Mouse (Mus musculus): ENCODE measurements around the gene 1810062G17Rik.
A peak's percentile ranks its signal among the peaks of the same experiment; 100 is the strongest.

Gene 1810062G17Rik

GRCm38 (mm10) chr3:36478776-36479175 lies 3.0 kb downstream of the 1810062G17Rik start:
- DNase-seq = peak; percentile 18

GRCm38 (mm10) chr3:36480486-36480885 lies 4.7 kb downstream of the 1810062G17Rik start:
- DNase-seq = peak; percentile 29

- DNase-seq = peak; percentile 36
These were observed 6.0 kb downstream of the 1810062G17Rik start for GRCm38 (mm10) chr3:36481776-36482193.

- no peak for DNase-seq
These were observed 7.2 kb downstream of the 1810062G17Rik start for GRCm38 (mm10) chr3:36482940-36483339.

- no peak for DNase-seq
These were observed 8.6 kb downstream of the 1810062G17Rik start for GRCm38 (mm10) chr3:36484292-36484691.

- no peak for DNase-seq
These were observed 10.4 kb downstream of the 1810062G17Rik start for GRCm38 (mm10) chr3:36486176-36486575.

GRCm38 (mm10) chr3:36486881-36487280 lies 11.1 kb downstream of the 1810062G17Rik start:
- DNase-seq = no peak

- DNase-seq = no peak
These were observed 12.6 kb downstream of the 1810062G17Rik start for GRCm38 (mm10) chr3:36488367-36488766.

- no peak for DNase-seq
These were observed 13.3 kb downstream of the 1810062G17Rik start for GRCm38 (mm10) chr3:36488899-36489589.

- no peak for DNase-seq
These were observed 13.8 kb downstream of the 1810062G17Rik start for GRCm38 (mm10) chr3:36489590-36489910.

GRCm38 (mm10) chr3:36491535-36491934 lies 15.8 kb downstream of the 1810062G17Rik start:
- no peak for DNase-seq

GRCm38 (mm10) chr3:36492716-36493391 lies 17.1 kb downstream of the 1810062G17Rik start:
- no peak for DNase-seq

GRCm38 (mm10) chr3:36493641-36494283 lies 18.0 kb downstream of the 1810062G17Rik start:
- DNase-seq = no peak

GRCm38 (mm10) chr3:36494613-36495012 lies 18.9 kb downstream of the 1810062G17Rik start:
- DNase-seq = no peak

- peak; percentile 87 for DNase-seq
These were observed 19.7 kb downstream of the 1810062G17Rik start for GRCm38 (mm10) chr3:36495436-36495835.

- no peak for DNase-seq
These were observed 20.5 kb downstream of the 1810062G17Rik start for GRCm38 (mm10) chr3:36496273-36496672.

GRCm38 (mm10) chr3:36496746-36497145 lies 21.0 kb downstream of the 1810062G17Rik start:
- DNase-seq = peak; percentile 52

- no peak for DNase-seq
These were observed 22.5 kb downstream of the 1810062G17Rik start for GRCm38 (mm10) chr3:36498224-36498623.

- DNase-seq = no peak
These were observed 23.7 kb downstream of the 1810062G17Rik start for GRCm38 (mm10) chr3:36499418-36499817.

GRCm38 (mm10) chr3:36500976-36501375 lies 25.2 kb downstream of the 1810062G17Rik start:
- no peak for DNase-seq

- no peak for DNase-seq
These were observed 25.8 kb downstream of the 1810062G17Rik start for GRCm38 (mm10) chr3:36501546-36501945.

GRCm38 (mm10) chr3:36505306-36505705 lies 29.6 kb downstream of the 1810062G17Rik start:
- no peak for DNase-seq

GRCm38 (mm10) chr3:36505809-36506735 lies 30.3 kb downstream of the 1810062G17Rik start:
- no peak for DNase-seq

All from kidney, adult 9 months (tissue).